Mouse (Mus musculus) spleen, postnatal 4 days (tissue): ENCODE results near the gene Elk3.
A peak's percentile ranks its signal among the peaks of the same experiment; 100 is the strongest.

Source experiments
- DNase-seq, 2 experiments: peaks; one replicate each; pipeline ENCODE4 v3.0.0; 2022; ENCODE audit warnings: low spot score in 2 of 2

The Elk3 gene

DNA sequence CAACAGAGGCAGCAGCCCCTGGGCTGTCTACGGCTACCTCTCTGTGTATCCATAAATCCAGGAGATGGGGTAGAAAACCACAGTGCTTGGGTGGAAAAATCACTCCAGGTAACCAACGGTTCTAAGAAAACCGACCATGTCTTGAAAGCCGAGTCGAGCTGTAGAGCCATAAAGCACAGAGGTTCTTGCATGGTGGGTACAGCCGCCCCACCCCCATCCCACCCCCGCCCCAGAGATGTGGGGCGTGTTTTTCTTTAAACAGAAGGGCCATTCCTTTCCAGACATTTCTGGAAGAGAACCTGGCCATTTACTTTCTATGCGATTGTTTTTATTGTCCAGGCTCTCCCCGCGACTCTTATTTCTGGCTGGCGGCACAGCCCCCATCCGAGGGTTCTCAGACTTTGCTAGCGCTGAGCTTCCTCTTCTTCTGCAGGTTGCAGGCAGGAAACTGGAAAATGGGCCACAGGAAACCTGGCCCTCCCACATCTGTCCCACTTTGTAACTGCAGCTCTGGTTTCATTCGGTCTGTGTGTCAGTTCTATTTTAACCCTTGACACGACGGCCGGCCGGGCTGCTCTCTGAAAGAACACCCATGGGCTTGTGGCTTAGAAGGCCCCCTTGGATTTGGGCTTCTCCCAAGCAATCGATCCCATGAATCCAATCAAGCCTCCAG lies 16.3 kb downstream of the Elk3 start:
- no peak for DNase-seq

DNA sequence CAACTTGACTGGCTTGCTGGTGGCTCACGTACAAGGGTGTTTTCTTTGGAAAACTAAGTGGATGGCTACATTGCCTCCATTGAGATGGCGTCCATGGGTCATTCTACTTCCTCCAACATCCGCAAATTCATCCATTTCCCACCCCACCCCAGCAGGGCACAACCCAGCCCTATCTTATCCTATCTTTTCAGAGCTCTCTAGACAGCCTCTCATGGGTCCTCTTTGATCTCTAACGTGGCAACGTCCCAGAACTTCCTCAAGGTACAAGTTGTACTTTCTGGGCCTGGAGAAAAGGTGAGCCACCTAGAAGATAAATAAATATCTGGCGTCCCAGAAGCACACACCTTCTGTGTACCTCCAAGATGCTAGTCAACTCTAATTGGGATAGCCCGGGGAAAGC lies 17.3 kb downstream of the Elk3 start:
- DNase-seq = no peak

DNA sequence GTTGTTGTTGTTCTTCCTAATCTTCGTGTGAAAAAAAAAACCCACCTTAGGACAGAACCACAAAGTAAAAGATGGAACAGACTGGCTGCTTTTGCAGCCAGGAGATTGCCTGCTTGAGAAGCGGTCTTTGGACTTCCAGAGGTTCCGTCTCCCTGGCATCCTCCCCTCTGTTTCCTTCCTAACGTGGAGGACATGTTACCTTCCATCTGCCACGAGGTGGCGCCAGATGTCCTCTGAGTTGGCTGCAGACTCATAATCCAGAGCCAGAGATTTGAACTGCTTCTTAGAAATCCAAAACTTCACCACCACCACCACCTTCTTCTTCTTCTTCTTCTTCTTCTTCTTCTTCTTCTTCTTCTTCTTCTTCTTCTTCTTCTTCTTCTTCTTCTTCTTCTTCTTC lies 19.1 kb downstream of the Elk3 start:
- DNase-seq = peak; percentile 69 to 86

DNA sequence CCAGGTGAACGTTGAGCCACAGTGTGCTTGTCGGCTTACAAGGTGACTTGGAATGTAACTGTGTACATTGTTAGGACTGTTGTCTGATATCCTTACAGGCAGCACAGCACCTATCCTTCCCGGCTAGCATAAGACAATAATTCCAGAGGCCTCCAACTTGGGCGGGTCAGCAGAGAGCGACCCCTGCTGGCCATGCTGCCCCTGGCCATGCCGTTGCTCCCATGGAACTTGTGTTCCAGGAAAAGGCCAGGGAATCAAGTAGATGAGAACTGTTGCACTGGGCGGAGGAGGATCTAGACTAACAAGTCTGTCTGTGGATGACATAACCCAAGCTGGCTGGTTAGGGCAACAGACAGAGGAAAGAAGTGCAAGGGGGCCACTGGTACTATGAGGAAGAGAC lies 19.6 kb downstream of the Elk3 start:
- DNase-seq = no peak

DNA sequence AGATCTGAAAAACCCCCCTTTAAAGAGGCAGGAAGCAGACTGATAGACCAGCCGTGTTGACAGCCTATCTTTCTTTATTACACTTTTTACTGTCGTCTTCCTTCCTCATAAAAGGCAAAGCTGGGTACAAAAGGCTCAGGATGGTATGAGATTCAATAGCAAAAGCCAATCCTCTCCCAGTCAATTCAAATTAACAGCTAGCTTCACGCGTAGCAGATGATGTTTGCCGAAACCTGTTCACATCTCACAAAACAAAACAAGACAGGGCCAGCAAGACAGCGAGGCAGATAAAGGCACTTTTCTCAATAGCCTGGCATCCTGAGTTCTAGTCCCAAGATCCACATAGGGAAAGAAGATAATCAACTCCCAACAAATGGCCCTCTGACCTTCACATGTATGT lies 21.5 kb downstream of the Elk3 start:
- no peak for DNase-seq

DNA sequence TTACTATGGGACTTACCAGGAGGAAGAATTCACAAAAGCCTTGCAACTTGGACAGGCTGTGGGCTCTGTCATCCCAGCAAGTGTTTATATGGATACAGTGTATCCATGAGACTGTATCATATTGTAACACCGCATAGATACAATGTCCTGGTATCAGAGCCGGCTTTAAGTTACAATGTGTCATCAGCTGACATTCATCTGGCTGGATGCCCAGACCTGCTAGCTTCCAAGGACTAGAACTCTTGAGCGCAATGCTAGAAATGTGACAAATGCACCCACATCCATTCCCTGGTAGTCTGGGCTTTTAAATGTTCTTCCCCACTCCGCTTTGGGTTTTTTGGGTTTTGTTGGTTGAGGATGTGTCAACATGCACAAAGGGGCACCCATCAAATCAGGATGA lies 22.6 kb downstream of the Elk3 start:
- no peak for DNase-seq

DNA sequence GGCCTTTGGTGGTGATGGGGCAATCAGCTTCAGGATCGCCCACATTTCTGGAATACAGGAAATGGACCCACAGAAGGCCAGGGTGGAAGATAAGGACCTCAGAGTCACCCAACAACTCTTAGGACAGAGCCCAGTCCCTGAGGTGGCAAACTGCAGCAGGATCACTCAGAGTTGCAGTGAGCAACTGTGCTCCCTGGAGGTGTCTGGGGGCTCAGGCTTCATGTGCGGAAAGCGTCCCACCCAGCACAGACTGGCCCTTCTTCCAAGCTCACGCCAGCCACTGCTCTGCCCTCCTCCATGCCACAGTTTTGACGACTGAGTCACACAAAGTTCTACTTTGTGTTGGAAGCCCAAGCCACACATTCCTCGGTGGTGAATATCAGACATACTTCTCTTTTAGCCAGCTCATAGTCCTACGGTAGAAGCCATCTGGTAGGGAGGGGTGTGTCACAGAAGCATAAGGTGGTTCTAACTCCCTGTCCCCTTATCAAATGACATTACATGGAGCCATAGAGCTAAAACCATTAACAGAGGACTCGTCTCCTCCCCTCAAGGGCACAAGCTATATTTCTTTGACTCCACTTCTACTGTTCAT lies 23.3 kb downstream of the Elk3 start:
- DNase-seq = no peak

DNA sequence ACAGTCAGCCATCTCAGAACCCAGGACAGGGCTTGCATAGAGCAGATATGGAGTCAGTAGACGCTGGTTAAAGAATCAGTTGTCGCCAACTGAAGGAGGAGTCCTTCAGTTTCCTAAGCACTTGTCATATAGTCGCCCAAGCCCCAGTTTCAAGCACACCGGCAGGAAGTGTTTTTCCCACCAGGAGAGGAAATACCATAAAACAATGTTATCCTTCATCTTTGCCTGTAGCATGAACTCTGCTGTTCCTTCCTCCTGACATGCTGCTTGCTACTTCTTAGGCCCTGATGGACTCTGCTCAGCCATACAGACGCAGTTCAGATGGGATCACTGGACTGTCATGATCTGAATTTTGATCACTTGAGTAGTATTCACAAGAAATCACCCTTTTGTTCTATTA lies 25.4 kb downstream of the Elk3 start:
- DNase-seq = no peak

DNA sequence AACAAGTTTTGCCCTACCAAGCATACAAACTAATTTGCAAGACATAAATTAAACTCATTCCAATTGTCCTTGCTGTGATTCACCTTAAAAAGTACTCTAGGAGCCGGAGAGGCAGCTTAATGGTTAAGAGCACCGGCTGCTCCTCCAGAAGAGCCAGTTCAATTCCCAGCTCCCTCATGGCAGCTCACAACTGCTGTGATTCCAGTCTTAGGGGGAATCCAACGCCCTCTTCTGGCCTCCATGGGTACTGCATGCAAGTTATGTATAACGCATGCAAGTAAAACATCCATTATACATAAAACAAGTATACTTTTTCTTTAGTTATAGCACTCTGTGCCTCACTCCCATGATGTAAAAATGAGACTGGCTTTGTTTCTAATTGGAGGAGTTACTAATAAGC lies 27.7 kb downstream of the Elk3 start:
- no peak for DNase-seq

DNA sequence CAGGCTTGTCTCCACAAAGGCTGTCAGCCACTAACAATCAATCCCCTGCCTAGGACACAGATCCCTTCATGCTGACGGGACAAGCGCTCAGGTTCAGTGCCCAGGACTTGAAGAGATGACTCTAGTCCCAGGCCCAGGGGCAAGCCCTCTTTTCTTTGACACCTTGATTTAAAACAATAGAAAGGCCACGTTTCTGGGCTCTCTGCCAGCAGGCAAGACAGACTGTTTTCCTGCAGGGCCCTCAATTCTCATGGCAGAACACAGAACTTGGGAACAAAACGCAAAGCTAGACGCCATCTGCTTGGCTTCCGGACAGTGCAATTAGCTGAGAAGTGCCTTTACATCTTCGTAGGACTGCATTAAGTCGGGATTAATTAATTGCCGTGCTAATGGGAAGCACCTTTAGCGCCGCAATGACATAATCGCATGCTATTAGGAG lies 28.4 kb downstream of the Elk3 start:
- DNase-seq = no peak

DNA sequence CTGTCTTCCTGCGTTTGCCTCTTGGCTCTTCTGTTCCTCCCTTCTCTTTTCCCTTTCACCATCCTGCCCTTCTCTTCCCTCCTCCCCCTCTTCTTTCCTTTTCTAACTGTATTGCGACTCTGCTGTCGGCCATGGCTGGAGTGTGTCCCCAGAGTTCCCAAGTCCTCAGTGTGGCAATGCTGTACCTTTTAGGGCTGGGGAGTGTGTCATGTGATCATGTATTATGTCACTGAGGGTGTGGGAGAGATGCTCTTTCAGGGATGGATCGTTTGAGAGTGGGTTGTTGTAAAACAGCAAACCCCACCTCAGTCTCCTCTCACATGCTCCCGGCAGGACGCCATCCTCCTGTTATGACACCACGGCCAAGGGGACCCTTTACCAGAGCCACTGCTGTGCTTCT lies 29.8 kb downstream of the Elk3 start:
- no peak for DNase-seq

DNA sequence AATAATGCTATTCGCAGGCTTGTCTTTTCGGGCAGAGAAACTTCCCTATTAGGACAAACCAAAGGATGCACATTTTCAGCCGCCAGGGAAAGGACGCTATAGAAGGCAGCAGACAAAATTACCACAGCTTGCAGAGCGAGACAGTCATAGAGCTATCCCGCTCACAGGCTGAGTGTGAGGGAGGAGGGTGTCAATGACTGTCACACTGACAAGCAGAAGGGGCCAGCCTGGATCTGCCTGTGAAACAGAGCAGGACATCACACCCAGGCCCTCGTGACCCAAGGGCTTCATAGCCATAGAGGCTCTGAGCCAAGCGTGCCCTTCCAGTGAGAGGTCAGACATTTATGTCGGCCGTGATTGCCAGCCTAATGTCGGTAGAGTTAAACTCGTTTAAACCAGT lies 30.3 kb downstream of the Elk3 start:
- DNase-seq = no peak

DNA sequence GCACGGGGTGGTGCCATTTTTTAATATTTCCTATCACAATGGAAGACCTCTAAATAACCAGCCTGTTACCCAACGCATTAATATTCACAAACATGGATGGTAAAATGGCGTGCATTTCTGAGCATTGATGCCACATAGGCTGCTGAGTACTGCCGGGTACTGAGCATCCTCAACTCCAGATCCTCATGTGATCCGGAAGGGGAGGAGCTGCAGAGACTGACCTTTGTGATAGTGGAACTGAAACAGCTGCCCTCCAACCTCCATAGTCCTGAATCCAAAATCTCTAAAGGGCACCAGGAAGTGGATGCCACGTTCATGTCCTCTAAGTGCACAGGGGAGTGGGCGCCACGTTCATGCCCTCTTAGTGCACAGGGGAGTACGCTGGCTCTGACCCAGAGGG lies 31.9 kb downstream of the Elk3 start:
- no peak for DNase-seq

DNA sequence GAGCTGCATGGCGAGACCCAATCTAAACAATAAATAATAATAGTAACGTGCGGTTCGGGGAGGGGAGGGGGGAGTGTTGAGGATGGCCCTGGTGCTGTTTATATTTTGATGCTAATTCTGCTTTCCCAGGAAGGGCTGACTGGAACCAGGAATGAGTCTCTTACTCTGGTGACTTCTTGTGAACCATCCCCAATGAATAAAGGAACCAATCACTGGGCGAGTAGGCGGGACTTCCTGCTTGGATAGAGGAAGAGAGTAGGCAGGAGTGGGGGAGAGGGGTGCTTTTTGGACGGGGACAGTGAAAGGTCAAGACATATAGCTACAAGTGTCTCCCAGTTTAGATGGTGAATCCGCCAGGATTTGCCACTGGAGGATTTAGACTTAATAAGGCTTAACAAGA lies 32.6 kb downstream of the Elk3 start:
- DNase-seq = no peak

DNA sequence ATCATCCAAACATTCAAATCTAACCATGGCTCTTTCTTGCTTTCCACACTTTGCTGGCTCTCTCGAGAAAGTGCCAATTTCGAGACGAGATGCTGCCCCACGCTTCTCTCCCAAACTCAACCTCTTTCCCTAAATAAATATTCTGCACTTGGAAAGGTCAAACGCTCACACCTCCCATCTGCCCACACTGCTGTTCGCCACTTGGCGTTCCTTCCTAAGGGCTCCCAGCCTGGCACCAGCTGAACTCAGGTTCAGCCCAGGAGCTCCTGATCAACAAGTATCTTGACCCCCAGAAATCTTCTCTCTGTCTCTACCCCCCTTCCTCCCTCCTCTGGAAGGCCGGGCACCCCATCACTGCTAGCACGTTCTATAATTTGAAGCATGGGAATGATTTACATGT lies 34.1 kb downstream of the Elk3 start:
- DNase-seq = no peak

DNA sequence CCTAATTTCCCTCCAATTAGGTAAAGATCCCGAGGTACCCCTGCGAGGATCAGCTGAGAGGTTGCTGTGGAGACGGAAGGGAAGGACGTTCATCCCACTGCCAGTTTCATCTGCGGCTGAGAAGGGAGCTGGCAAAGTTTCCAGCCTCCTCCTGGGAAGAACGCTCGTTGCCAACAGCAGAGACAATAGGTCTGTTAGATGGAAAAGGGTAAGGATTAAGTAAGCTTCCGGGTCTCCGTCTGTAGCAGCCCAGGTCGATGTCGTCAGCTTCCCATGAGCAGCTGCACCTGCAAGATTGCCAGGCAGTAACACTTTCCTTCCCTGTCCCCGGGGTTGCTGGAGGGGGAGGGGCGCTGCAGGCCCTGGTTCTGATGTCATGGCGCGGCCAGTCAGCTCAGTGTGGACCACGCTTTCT lies 34.6 kb downstream of the Elk3 start:
- DNase-seq = no peak

DNA sequence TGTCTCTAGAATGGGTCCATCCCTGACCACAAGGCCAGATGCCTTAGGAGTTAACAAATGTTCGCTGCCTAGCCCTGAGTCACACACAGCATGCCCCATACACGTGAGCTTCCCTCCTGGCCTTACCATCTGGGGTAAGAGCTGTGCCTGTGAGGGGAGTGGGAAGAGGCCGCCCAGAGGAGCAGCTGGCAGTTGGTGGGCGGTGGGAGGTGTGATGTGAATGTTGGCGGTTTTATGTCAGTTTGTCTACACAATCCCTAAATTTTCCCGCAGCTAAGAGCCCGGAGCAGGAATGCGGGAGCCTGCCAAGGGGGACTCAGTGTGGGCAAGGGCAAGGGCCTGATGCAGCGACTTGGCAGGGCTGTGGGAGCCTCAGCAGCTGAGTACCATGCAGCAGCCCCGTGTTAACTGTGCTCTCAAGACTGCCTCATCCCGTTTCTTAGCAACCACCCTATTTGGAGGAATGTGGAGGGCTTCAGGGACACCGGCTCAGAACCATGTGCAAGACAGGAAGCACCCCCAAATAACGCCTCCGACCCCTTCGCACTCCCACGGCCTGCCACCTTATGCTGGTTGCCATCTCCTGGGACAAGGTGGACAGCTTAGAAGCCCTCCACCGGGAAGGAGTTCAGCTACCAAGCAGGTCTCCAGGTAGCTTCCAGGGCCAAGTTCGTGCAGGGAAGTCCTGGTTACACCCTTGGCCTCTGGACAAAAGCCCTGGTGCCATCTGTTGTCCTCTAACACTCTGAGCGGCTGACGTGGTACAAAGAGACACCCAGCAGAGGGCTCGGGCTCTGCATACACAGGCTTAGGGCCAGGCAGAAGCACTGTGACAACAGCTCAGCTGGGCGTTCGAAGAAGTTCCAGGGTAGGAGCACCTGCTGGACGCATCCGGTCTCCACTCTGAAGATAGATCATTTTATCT lies 35.5 kb downstream of the Elk3 start:
- no peak for DNase-seq

DNA sequence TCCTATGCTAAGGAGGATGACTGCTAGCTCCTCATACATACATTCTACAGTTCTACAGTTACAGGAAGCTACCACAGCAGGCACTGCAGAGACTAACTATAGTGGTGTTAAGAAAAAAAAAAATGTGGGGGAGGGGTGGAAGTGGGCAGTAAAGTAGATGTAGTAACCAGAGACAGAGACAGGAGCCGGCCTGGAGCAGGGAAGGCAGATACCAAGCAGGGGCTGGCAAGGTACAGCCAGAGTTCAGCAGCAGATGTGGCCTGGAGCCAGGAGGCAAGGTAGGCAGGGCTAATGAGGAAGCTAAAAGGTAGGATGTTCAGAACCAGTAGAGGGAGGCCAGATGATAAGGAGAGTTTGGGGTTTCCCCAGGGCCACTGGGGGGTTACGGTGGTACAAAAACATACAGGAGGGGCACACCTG lies 36.6 kb downstream of the Elk3 start:
- no peak for DNase-seq

DNA sequence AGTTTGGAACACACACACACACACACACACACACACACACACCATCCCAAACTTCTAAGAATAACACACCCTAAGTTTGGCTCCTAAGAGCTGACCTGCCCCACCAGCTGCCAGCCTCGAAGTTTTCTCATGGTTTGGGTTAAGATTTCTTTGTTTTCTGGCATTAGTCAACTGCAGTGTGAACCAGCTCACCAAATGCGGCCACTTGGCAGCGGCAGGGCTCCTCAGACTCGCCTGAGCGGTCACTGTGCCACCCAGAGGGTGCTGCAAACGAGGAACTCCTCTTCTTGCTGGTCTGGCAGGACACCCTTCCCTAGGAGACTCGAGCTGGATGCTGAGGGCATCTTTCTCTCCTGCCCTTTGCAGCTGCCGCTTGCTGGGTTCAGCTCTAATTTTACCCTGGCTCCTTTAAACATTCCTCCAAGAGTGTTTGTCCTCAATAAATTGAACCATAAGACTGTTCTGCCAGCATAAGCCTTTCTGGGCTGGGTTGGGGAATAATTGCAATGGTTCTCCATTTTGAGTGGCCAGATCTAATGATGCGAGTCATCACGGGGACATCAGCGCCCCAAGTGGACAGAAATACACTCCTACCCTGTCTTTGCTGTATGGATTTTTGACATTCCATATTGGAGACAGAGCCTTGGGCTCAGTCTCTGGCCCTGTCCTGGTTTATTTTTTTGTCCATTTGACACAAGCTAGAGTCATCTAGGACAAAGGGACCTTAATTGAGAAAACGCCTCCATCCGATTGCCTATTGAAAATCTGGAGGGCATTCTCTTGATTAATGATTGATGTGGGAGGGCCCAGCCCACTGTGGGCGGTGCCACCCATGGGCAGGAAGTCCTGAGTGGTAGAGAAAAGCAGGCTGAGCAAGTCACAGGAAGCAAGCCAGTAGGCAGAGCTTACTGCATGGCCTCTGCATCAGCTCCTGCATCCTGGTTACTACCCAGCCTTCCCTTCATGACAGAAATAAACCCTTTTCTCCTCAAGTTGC lies 37.7 kb downstream of the Elk3 start:
- no peak for DNase-seq

DNA sequence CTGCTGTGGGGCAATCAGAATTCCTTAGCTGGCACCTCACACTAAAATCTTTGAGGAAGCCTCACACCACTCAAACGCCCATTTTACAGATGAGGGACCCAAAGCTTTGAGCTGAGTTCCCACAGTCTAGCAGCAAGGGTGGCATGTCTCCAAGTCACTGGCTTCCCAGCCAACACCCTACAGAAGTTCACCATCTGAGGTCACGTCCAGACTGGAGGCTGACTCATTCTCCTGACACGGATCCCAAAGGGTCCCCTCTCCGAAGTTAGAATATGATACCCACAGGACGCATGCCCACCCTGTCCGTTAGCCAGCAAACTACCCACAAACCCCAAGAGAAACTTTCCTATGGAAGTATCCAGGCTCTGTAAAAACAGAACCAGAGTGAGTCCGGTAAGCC lies 39.1 kb downstream of the Elk3 start:
- no peak for DNase-seq

DNA sequence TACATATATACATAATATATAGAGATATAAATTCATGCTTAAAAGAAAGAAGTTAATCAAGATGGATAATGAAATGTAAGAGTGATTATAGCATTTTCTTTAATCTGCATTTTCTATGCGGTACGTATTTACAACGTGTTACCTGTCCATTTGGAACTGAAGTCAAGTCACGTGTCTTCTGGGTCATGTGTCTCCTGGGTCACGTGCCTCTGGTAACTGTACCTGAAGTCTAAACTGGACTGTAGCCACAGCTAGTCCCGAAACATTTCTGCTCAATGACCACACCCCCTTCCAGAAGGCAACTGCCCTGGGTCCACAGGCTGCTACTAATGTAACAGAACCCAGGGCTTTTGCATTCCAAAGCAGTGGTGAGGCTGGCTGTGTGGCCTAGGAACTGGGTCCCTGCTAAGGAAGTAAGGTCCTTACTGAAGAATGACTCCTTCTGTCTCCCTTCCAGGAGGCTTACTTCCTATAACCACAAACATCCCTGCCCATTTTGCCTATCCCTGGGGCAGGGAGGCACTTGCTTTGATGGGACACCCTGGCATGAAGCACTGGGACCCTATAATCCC lies 40.0 kb downstream of the Elk3 start:
- DNase-seq = no peak
